Mouse (Mus musculus) liver, postnatal 0 days (tissue): Measurements from ENCODE around the gene Rims3. TPM values are rescaled to one million over a fixed set of nuclear protein-coding genes. Genes with fewer than 3 reads are reported as not detected.

Source experiments
- ATAC-seq: fragments of 200-750 bp; cut with Nextera tagmentation; 2 replicates; pipeline ENCODE4 v1.8.0; 2017; ENCODE audit warnings: mild to moderate bottlenecking, moderate library complexity
- DNase-seq: peaks from one replicate; pipeline ENCODE4 v3.0.0-alpha.2; 2016
- H3K27ac ChIP-seq: fragments of 300-500 bp; sonication (generic); 2 replicates; pipeline ENCODE4 v1.5.1; 2014; ENCODE audit warnings: antibody characterized with exemption, moderate library complexity, mild to moderate bottlenecking, low read depth
- H3K27me3 ChIP-seq: fragments of 300-500 bp; sonication (generic); 2 replicates; pipeline ENCODE4 v1.6.1; 2014; ENCODE audit warnings: low read length, control low read depth, mixed read lengths; ENCODE audit not compliant: insufficient read depth
- H3K36me3 ChIP-seq: fragments of 300-500 bp; sonication (generic); replicated peaks from 2 replicates; pipeline ENCODE4 v1.6.1; 2014; ENCODE audit warnings: mild to moderate bottlenecking, control low read depth, low read length, moderate library complexity, mixed read lengths; ENCODE audit not compliant: insufficient read depth
- H3K4me1 ChIP-seq: fragments of 300-500 bp; sonication (generic); 2 replicates; pipeline ENCODE4 v1.6.1; 2014; ENCODE audit warnings: antibody characterized with exemption, mild to moderate bottlenecking, control low read depth; ENCODE audit not compliant: insufficient read depth
- H3K4me2 ChIP-seq: fragments of 300-500 bp; sonication (generic); 2 replicates; pipeline ENCODE4 v1.6.1; 2014; ENCODE audit warnings: low read depth, mild to moderate bottlenecking, low read length, moderate library complexity, mixed read lengths
- H3K4me3 ChIP-seq: fragments of 300-500 bp; sonication (generic); 2 replicates; pipeline ENCODE4 v1.5.1; 2014; ENCODE audit warnings: low read depth, low read length
- H3K9ac ChIP-seq: fragments of 300-500 bp; sonication (generic); replicated peaks from 2 replicates; pipeline ENCODE4 v1.6.1; 2014; ENCODE audit warnings: mild to moderate bottlenecking, moderate library complexity
- H3K9me3 ChIP-seq: fragments of 300-500 bp; sonication (generic); 2 replicates; pipeline ENCODE4 v1.6.1; 2016; ENCODE audit warnings: mild to moderate bottlenecking, control low read depth, low read length, mixed read lengths
- CTCF ChIP-seq: sonication (generic); IDR thresholded peaks from 2 replicates; pipeline ENCODE4 v1.5.1; 2016; ENCODE audit warnings: antibody characterized with exemption, low read depth
- EP300 ChIP-seq: IDR thresholded peaks from 2 replicates; pipeline ENCODE4 v1.6.1; 2016; ENCODE audit warnings: antibody characterized with exemption, low read depth, mild to moderate bottlenecking
- WGBS: fragments of 180-500 bp; shearing (Covaris S2); extraction: QIAGEN DNeasy Blood & Tissue Kit; methylation state at CpG from one replicate; pipeline ENCODE4 v1.1.7; 2014; ENCODE audit not compliant: insufficient replicate concordance; 5-methylcytosine and 5-hydroxymethylcytosine counted together
- polyA plus RNA-seq: library from polyadenylated mRNA; unstranded; fragments of >200 nt; fragmentation: Nextera tagmentation; extraction: Ambion mirVana; gene quantifications from 2 replicates; pipeline ENCODE4 v1.2.1, GENCODE M21; 2015

The Rims3 gene
- polyA plus RNA-seq, 1 experiment from 2014 or later: 0.31 TPM

GRCm38 (mm10) chr4:120845098-120845497, 9.5 kb upstream of the Rims3 start:
- 42% methylated on average over 4 of the region's 4 CpGs for WGBS
- Histone ChIP-seq H3K4me2 (0 out of 2 replicates have a peak overlapping the region, but pooled peaks have one; percentile 51), H3K27ac (0 out of 2 replicates have a peak overlapping the region, but pooled peaks have one; percentile 11), H3K9me3 (no peaks in the 10 kb centered on the region), H3K27me3 (no peaks in the 10 kb centered on the region), H3K9ac (no peak overlapping the region), H3K36me3 (no peaks in the 10 kb centered on the region), H3K4me1 (peaks cover 3% of the 10 kb centered on the region; the same call in 1 of the 2 replicates), H3K4me3 (no peak overlapping the region)
- TF ChIP-seq EP300: no peak
- TF ChIP-seq CTCF: 0 out of 2 replicates have a peak, but pooled peaks have one; percentile 14
- DNase-seq (no peak), ATAC-seq (no peak)

- Histone ChIP-seq H3K9me3 (no peaks in the 10 kb centered on the region), H3K27me3 (peaks cover 5% of the 10 kb centered on the region; the same call in 1 of the 2 replicates), H3K27ac (no peak overlapping the region), H3K9ac (no peak overlapping the region), H3K4me2 (no peak overlapping the region), H3K36me3 (no peaks in the 10 kb centered on the region), H3K4me1 (peaks cover 3% of the 10 kb centered on the region; the same call in 1 of the 2 replicates), H3K4me3 (no peak overlapping the region)
- no peak for DNase-seq
- TF ChIP-seq EP300 (no peak), CTCF (no peak)
- WGBS: 78% methylated on average over 6 of the region's 6 CpGs
- ATAC-seq: no peak
Observed at GRCm38 (mm10) chr4:120848909-120849308, 5.7 kb upstream of the Rims3 start.

GRCm38 (mm10) chr4:120849451-120849850, 5.2 kb upstream of the Rims3 start:
- no peak for TF ChIP-seq CTCF
- no peak for TF ChIP-seq EP300
- H3K4me2 ChIP-seq: no peak overlapping the region
- ATAC-seq: no peak
- DNase-seq: no peak
- no peaks in the 10 kb centered on the region for H3K36me3 ChIP-seq
- 63% methylated on average over 11 of the region's 11 CpGs for WGBS
- H3K4me1 ChIP-seq: peaks cover 3% of the 10 kb centered on the region; the same call in 1 of the 2 replicates
- H3K4me3 ChIP-seq: no peak overlapping the region
- no peak overlapping the region for H3K27ac ChIP-seq
- H3K27me3 ChIP-seq: peaks cover 7% of the 10 kb centered on the region; the same call in 1 of the 2 replicates
- no peak overlapping the region for H3K9ac ChIP-seq
- H3K9me3 ChIP-seq: no peaks in the 10 kb centered on the region

- no peak overlapping the region for H3K27ac ChIP-seq
- H3K4me1 ChIP-seq: no peaks in the 10 kb centered on the region
- no peaks in the 10 kb centered on the region for H3K9me3 ChIP-seq
- no peaks in the 10 kb centered on the region for H3K36me3 ChIP-seq
- H3K27me3 ChIP-seq: peaks cover 22% of the 10 kb centered on the region
- DNase-seq (peak; percentile 81), ATAC-seq (no peak)
- H3K4me2 ChIP-seq: no peak overlapping the region
- no peak for TF ChIP-seq EP300
- TF ChIP-seq CTCF: peak; percentile 92
- no peak overlapping the region for H3K4me3 ChIP-seq
- H3K9ac ChIP-seq: no peak overlapping the region
- WGBS: 3% methylated on average over 10 of the region's 10 CpGs
Observed at GRCm38 (mm10) chr4:120850946-120851345, 3.7 kb upstream of the Rims3 start.

GRCm38 (mm10) chr4:120855360-120856060, 894 bp downstream of the Rims3 start:
- Histone ChIP-seq H3K27me3 (peaks cover 38% of the 10 kb centered on the region), H3K9ac (no peak overlapping the region), H3K4me3 (peak overlapping the region; percentile 50), H3K4me1 (no peaks in the 10 kb centered on the region), H3K27ac (no peak overlapping the region), H3K36me3 (no peaks in the 10 kb centered on the region), H3K4me2 (peak overlapping the region; percentile 84), H3K9me3 (no peaks in the 10 kb centered on the region)
- ATAC-seq: no peak
- TF ChIP-seq CTCF: no peak
- TF ChIP-seq EP300: no peak
- 34% methylated on average over 7 of the region's 7 CpGs for WGBS
- DNase-seq: no peak

- no peak overlapping the region for H3K27ac ChIP-seq
- H3K27me3 ChIP-seq: peaks cover 38% of the 10 kb centered on the region
- H3K36me3 ChIP-seq: no peaks in the 10 kb centered on the region
- TF ChIP-seq EP300: no peak
- no peak for TF ChIP-seq CTCF
- WGBS: 52% methylated on average over 5 of the region's 5 CpGs
- ATAC-seq: no peak
- no peak overlapping the region for H3K4me3 ChIP-seq
- H3K9ac ChIP-seq: no peak overlapping the region
- no peaks in the 10 kb centered on the region for H3K4me1 ChIP-seq
- H3K9me3 ChIP-seq: no peaks in the 10 kb centered on the region
- no peak for DNase-seq
- no peak overlapping the region for H3K4me2 ChIP-seq
Observed at GRCm38 (mm10) chr4:120856376-120856775, 1.8 kb downstream of the Rims3 start.
